Mouse (Mus musculus) neural tube, embryonic 14.5 days (tissue): Measurements from ENCODE around the gene Toe1. TPM values are rescaled to one million over a fixed set of nuclear protein-coding genes. Genes with fewer than 3 reads are reported as not detected.
A peak's percentile ranks its signal among the peaks of the same experiment; 100 is the strongest.

Source experiments
- ATAC-seq: fragments of 200-750 bp; cut with Nextera tagmentation; 2 replicates; pipeline ENCODE4 v1.8.0; 2017; ENCODE audit warnings: low read depth, mild to moderate bottlenecking, moderate TSS enrichment, moderate library complexity
- H3K27ac ChIP-seq: fragments of 300-500 bp; sonication (generic); 2 replicates; pipeline ENCODE4 v1.5.1; 2014; ENCODE audit warnings: low read depth, mild to moderate bottlenecking, control low read depth, low read length, moderate library complexity, mixed read lengths
- H3K27me3 ChIP-seq: fragments of 300-500 bp; sonication (generic); 2 replicates; pipeline ENCODE4 v1.6.1; 2014; ENCODE audit warnings: low read length; ENCODE audit not compliant: control insufficient read depth, insufficient read depth
- H3K36me3 ChIP-seq: fragments of 300-500 bp; sonication (generic); 2 replicates; pipeline ENCODE4 v1.6.1; 2014; ENCODE audit warnings: low read length, mixed read lengths; ENCODE audit not compliant: control insufficient read depth, insufficient read depth
- H3K4me1 ChIP-seq: fragments of 300-500 bp; sonication (generic); 2 replicates; pipeline ENCODE4 v1.6.1; 2014; ENCODE audit warnings: low read length; ENCODE audit not compliant: control insufficient read depth, insufficient read depth
- H3K4me2 ChIP-seq: fragments of 300-500 bp; sonication (generic); 2 replicates; pipeline ENCODE4 v1.6.1; 2014; ENCODE audit warnings: mild to moderate bottlenecking, low read depth, low read length, control low read depth
- H3K4me3 ChIP-seq: fragments of 300-500 bp; sonication (generic); 2 replicates; pipeline ENCODE4 v1.5.1; 2014; ENCODE audit warnings: low read depth, low read length, control low read depth, mixed read lengths
- H3K9ac ChIP-seq: fragments of 300-500 bp; sonication (generic); replicated peaks from 2 replicates; pipeline ENCODE4 v1.6.1; 2014; ENCODE audit warnings: low read depth, mild to moderate bottlenecking, control low read depth, low read length, mixed read lengths
- H3K9me3 ChIP-seq: fragments of 300-500 bp; sonication (generic); 2 replicates; pipeline ENCODE4 v1.6.1; 2016; ENCODE audit warnings: low read length; ENCODE audit not compliant: control insufficient read depth
- WGBS: fragments of 180-500 bp; shearing (Covaris S2); extraction: QIAGEN DNeasy Blood & Tissue Kit; methylation state at CpG from one replicate; pipeline ENCODE4 v1.1.7; 2014; 5-methylcytosine and 5-hydroxymethylcytosine counted together
- polyA plus RNA-seq: library from polyadenylated mRNA; unstranded; fragments of >200 nt; fragmentation: Nextera tagmentation; extraction: Ambion mirVana; gene quantifications from 2 replicates; pipeline ENCODE4 v1.2.1, GENCODE M21; 2014

Gene Toe1
- polyA plus RNA-seq, 1 experiment from 2014 or later = 29.5 TPM

- no peak overlapping the region for H3K4me3 ChIP-seq
- peak; percentile 29; the same call in 1 of the 2 replicates for ATAC-seq
- H3K4me2 ChIP-seq = no peak overlapping the region
- WGBS = 20% methylated on average over 6 of the region's 6 CpGs
- no peaks in the 10 kb centered on the region for H3K27me3 ChIP-seq
- no peaks in the 10 kb centered on the region for H3K9me3 ChIP-seq
- peak overlapping the region; percentile 78 for H3K27ac ChIP-seq
- H3K36me3 ChIP-seq = no peaks in the 10 kb centered on the region
- H3K4me1 ChIP-seq = peaks cover 5% of the 10 kb centered on the region; the same call in 1 of the 2 replicates
- no peak overlapping the region for H3K9ac ChIP-seq
Measured at GRCm38 (mm10) chr4:116829364-116830069, 22.1 kb upstream of the Toe1 start.

- under 1% methylated on average over 4 of the region's 4 CpGs for WGBS
- Histone ChIP-seq H3K9ac (no peak overlapping the region), H3K9me3 (no peaks in the 10 kb centered on the region), H3K27me3 (no peaks in the 10 kb centered on the region), H3K4me2 (no peak overlapping the region), H3K4me1 (peaks cover 10% of the 10 kb centered on the region; the same call in 1 of the 2 replicates), H3K4me3 (no peak overlapping the region), H3K27ac (no peak overlapping the region), H3K36me3 (no peaks in the 10 kb centered on the region)
- 0 out of 2 replicates have a peak, but pooled peaks have one; percentile 36 for ATAC-seq
Measured at GRCm38 (mm10) chr4:116827819-116828218, 20.4 kb upstream of the Toe1 start.

GRCm38 (mm10) chr4:116824541-116825004, 17.1 kb upstream of the Toe1 start:
- H3K4me1 ChIP-seq = peaks cover 16% of the 10 kb centered on the region; the same call in 1 of the 2 replicates
- H3K4me3 ChIP-seq = peak overlapping the region; percentile 51
- WGBS = 2% methylated on average over 29 of the region's 29 CpGs
- H3K9me3 ChIP-seq = no peaks in the 10 kb centered on the region
- no peaks in the 10 kb centered on the region for H3K36me3 ChIP-seq
- ATAC-seq = peak; percentile 64
- no peaks in the 10 kb centered on the region; the same call in 1 of the 2 replicates for H3K27me3 ChIP-seq
- H3K27ac ChIP-seq = peak overlapping the region; percentile 69
- H3K4me2 ChIP-seq = peak overlapping the region; percentile 79
- peak overlapping the region; percentile 68 for H3K9ac ChIP-seq

GRCm38 (mm10) chr4:116821694-116822016, 14.2 kb upstream of the Toe1 start, which contains the start of gene Hpdl:
Gene Hpdl (minus strand): TSS chr4:116821707.
- H3K4me1 ChIP-seq = peaks cover 16% of the 10 kb centered on the region; the same call in 1 of the 2 replicates
- WGBS = 12% methylated on average over 9 of the region's 9 CpGs
- no peak within 1 kb of the TSS for H3K27ac ChIP-seq
- H3K4me3 ChIP-seq = peak within 1 kb of the TSS; percentile 37
- no peak for ATAC-seq
- H3K27me3 ChIP-seq = no peaks in the 10 kb centered on the region; the same call in 1 of the 2 replicates
- H3K9me3 ChIP-seq = no peaks in the 10 kb centered on the region
- peak within 1 kb of the TSS; percentile 51 for H3K9ac ChIP-seq
- H3K36me3 ChIP-seq = no peaks in the 10 kb centered on the region
- H3K4me2 ChIP-seq = peak within 1 kb of the TSS; percentile 88

- peak overlapping the region; percentile 51 for H3K9ac ChIP-seq
- peak overlapping the region; percentile 37 for H3K4me3 ChIP-seq
- no peaks in the 10 kb centered on the region; the same call in 1 of the 2 replicates for H3K27me3 ChIP-seq
- H3K27ac ChIP-seq = no peak overlapping the region
- peak overlapping the region; percentile 88 for H3K4me2 ChIP-seq
- H3K36me3 ChIP-seq = no peaks in the 10 kb centered on the region
- ATAC-seq = peak; percentile 73
- under 1% methylated on average over 51 of the region's 51 CpGs for WGBS
- H3K9me3 ChIP-seq = no peaks in the 10 kb centered on the region
- H3K4me1 ChIP-seq = peaks cover 16% of the 10 kb centered on the region; the same call in 1 of the 2 replicates
Measured at GRCm38 (mm10) chr4:116820902-116821693, 13.7 kb upstream of the Toe1 start.

- Histone ChIP-seq H3K36me3 (no peaks in the 10 kb centered on the region), H3K9me3 (no peaks in the 10 kb centered on the region), H3K27me3 (no peaks in the 10 kb centered on the region; the same call in 1 of the 2 replicates), H3K4me3 (peak overlapping the region; percentile 37), H3K27ac (no peak overlapping the region), H3K4me2 (peak overlapping the region; percentile 88), H3K4me1 (peaks cover 14% of the 10 kb centered on the region; the same call in 1 of the 2 replicates), H3K9ac (peak overlapping the region; percentile 51)
- peak; percentile 6; the same call in 1 of the 2 replicates for ATAC-seq
- 22% methylated on average over 32 of the region's 32 CpGs for WGBS
Measured at GRCm38 (mm10) chr4:116819968-116820901, 12.8 kb upstream of the Toe1 start.

- H3K27me3 ChIP-seq = no peaks in the 10 kb centered on the region; the same call in 1 of the 2 replicates
Measured at GRCm38 (mm10) chr4:116817486-116817885, 10.0 kb upstream of the Toe1 start.

GRCm38 (mm10) chr4:116815276-116815675, 7.8 kb upstream of the Toe1 start:
- no peaks in the 10 kb centered on the region for H3K36me3 ChIP-seq
- no peaks in the 10 kb centered on the region for H3K4me1 ChIP-seq

More at GRCm38 (mm10) chr4:116817486-116817885, 10.0 kb upstream of the Toe1 start:
- H3K9me3 ChIP-seq = no peaks in the 10 kb centered on the region
- H3K27ac ChIP-seq = no peak overlapping the region
- no peak overlapping the region for H3K4me3 ChIP-seq
- H3K4me2 ChIP-seq = no peak overlapping the region
- H3K4me1 ChIP-seq = 0 out of 2 replicates have a peak, but pooled peaks cover 7% of the 10 kb centered on the region
- H3K9ac ChIP-seq = no peak overlapping the region
- no peak for ATAC-seq
- no peaks in the 10 kb centered on the region for H3K36me3 ChIP-seq
- WGBS = 90% methylated on average over 6 of the region's 6 CpGs

More at GRCm38 (mm10) chr4:116815276-116815675, 7.8 kb upstream of the Toe1 start:
- Histone ChIP-seq H3K4me3 (no peak overlapping the region), H3K4me2 (no peak overlapping the region), H3K27ac (no peak overlapping the region), H3K9ac (no peak overlapping the region), H3K27me3 (no peaks in the 10 kb centered on the region; the same call in 1 of the 2 replicates), H3K9me3 (no peaks in the 10 kb centered on the region)
- WGBS = 72% methylated on average over 5 of the region's 5 CpGs
- no peak for ATAC-seq
